Mouse (Mus musculus) heart, postnatal 0 days (tissue): ENCODE measurements around the gene Rgs6.

Experiments used
- CTCF ChIP-seq: IDR thresholded peaks from 2 replicates; pipeline ENCODE4 v1.5.1; 2016; ENCODE audit warnings: antibody characterized with exemption, control low read depth, low read depth
- EP300 ChIP-seq: IDR thresholded peaks from 2 replicates; pipeline ENCODE4 v1.6.1; 2016; ENCODE audit warnings: antibody characterized with exemption, low read depth

DNA sequence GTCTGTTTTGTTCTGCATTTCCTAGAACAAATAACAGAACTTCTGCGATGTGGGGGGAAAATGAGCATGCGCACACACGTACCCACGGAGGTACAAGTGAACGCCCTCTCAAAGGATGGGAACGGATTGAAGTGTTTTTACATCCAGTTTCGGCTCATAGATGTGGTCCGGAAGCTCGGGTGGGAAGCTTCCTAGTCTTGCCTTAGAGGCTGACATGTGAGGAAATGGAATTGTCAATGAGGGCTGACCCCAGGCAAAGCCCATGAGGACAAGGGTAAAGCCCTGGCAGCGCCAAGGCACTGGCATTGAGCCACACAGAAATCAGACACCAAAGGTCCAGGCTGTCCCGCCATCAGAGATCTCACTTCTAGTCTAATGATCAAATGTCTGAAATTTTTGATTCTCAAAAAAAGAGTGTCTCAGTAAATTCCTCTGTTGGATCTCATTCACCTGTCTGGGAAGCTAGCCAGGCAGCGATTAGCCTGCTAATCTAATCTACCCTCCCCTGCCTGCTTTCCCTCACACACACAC is 457.0 kb downstream of the Rgs6 start:
- TF ChIP-seq CTCF, result no peak
- TF ChIP-seq EP300, result no peak
